Mouse (Mus musculus) MEL (cell line): ENCODE data around the gene Parm1. TPM values are rescaled to one million over a fixed set of nuclear protein-coding genes. Genes with fewer than 3 reads are reported as not detected.

Experiments
- DNase-seq: peaks from one replicate; pipeline ENCODE4 v3.0.0; 2011; ENCODE audit warnings: low read depth, low spot score
- H3K27ac ChIP-seq: 2 replicates; pipeline ENCODE4 v1.5.1; 2012; ENCODE audit warnings: low read depth, mild to moderate bottlenecking, control low read depth, low read length, moderate library complexity; ENCODE audit not compliant: control insufficient read depth
- H3K27me3 ChIP-seq, 2 experiments: fragments of 150-350 bp in 1 of 2; sonication (generic) in 1 of 2; 2 replicates each; pipeline ENCODE4 v1.6.1; 2012; ENCODE audit warnings: low read length in 2 of 2, mild to moderate bottlenecking in 2 of 2, improper control_type of control experiment in 1 of 2, moderate library complexity in 1 of 2; ENCODE audit not compliant: insufficient read depth in 2 of 2, control insufficient read depth in 1 of 2
- H3K36me3 ChIP-seq, 2 experiments: 2 replicates each; pipeline ENCODE4 v1.6.1; 2012 to 2014; ENCODE audit warnings: low read length in 2 of 2, improper control_type of control experiment in 1 of 2, inconsistent platforms in 1 of 2, mild to moderate bottlenecking in 1 of 2; ENCODE audit not compliant: insufficient read depth in 2 of 2, control insufficient read depth in 1 of 2
- H3K4me1 ChIP-seq, 2 experiments: fragments of 150-350 bp in 1 of 2; sonication (generic) in 1 of 2; 2 replicates each; pipeline ENCODE4 v1.6.1; 2012; ENCODE audit warnings: low read length in 2 of 2, improper control_type of control experiment in 1 of 2, mild to moderate bottlenecking in 1 of 2; ENCODE audit not compliant: insufficient read depth in 2 of 2, control insufficient read depth in 1 of 2
- H3K4me3 ChIP-seq, 2 experiments: fragments of 150-350 bp in 1 of 2; sonication (generic) in 1 of 2; 2 replicates each; pipeline ENCODE4 v1.5.1; 2012; ENCODE audit warnings: low read depth in 2 of 2, low read length in 2 of 2, mild to moderate bottlenecking in 2 of 2, moderate library complexity in 2 of 2, control low read depth in 1 of 2, improper control_type of control experiment in 1 of 2; ENCODE audit not compliant: control insufficient read depth in 1 of 2, insufficient read depth in 1 of 2
- H3K79me2 ChIP-seq: 2 replicates; pipeline ENCODE4 v1.6.1; 2012; ENCODE audit warnings: mild to moderate bottlenecking, low read length, moderate library complexity; ENCODE audit not compliant: control insufficient read depth, poor library complexity, insufficient read depth
- H3K9ac ChIP-seq: 2 replicates; pipeline ENCODE4 v1.6.1; 2012; ENCODE audit warnings: low read depth, mild to moderate bottlenecking, control low read depth, low read length, moderate library complexity; ENCODE audit not compliant: control insufficient read depth, poor library complexity, severe bottlenecking
- H3K9me3 ChIP-seq: fragments of 150-350 bp; sonication (generic); replicated peaks from 2 replicates; pipeline ENCODE4 v1.6.1; 2012; ENCODE audit warnings: mild to moderate bottlenecking, low read length, improper control_type of control experiment, moderate library complexity; ENCODE audit not compliant: insufficient read depth
- BHLHE40 ChIP-seq: IDR thresholded peaks from 2 replicates; pipeline ENCODE4 v1.6.1; 2012; ENCODE audit warnings: low read depth, mild to moderate bottlenecking, inconsistent platforms, low read length, improper control_type of control experiment, borderline replicate concordance
- CHD2 ChIP-seq: IDR thresholded peaks from 2 replicates; pipeline ENCODE4 v1.6.1; 2011; ENCODE audit warnings: low read length, improper control_type of control experiment
- E2F4 ChIP-seq: IDR thresholded peaks from 2 replicates; pipeline ENCODE4 v1.6.1; 2011; ENCODE audit warnings: low read depth, low read length, improper control_type of control experiment, borderline replicate concordance
- EP300 ChIP-seq, 2 experiments: IDR thresholded peaks; 2 replicates each; pipeline ENCODE4 v1.6.1; 2011; ENCODE audit warnings: improper control_type of control experiment in 2 of 2, low read length in 2 of 2, low read depth in 1 of 2, mild to moderate bottlenecking in 1 of 2
- HCFC1 ChIP-seq: IDR thresholded peaks from 2 replicates; pipeline ENCODE4 v1.6.1; 2012; ENCODE audit warnings: low read depth, mild to moderate bottlenecking, inconsistent platforms, low read length, improper control_type of control experiment, moderate library complexity
- KAT2A ChIP-seq: conservative IDR thresholded peaks from 2 replicates; pipeline ENCODE4 v1.6.1; 2012; ENCODE audit warnings: low read depth, low read length, improper control_type of control experiment, inconsistent platforms
- MAFK ChIP-seq: IDR thresholded peaks from 2 replicates; pipeline ENCODE4 v1.6.1; 2011; ENCODE audit warnings: low read depth, mild to moderate bottlenecking, low read length, improper control_type of control experiment, borderline replicate concordance
- MAX ChIP-seq: IDR thresholded peaks from 2 replicates; pipeline ENCODE4 v1.6.1; 2011; ENCODE audit warnings: low read length, improper control_type of control experiment
- NELFE ChIP-seq: IDR thresholded peaks from 2 replicates; pipeline ENCODE4 v1.6.1; 2011; ENCODE audit warnings: low read depth, low read length, improper control_type of control experiment
- NRF1 ChIP-seq: IDR thresholded peaks from 2 replicates; pipeline ENCODE4 v1.6.1; 2014; ENCODE audit warnings: low read depth, mild to moderate bottlenecking, inconsistent platforms, low read length, improper control_type of control experiment, moderate library complexity; ENCODE audit not compliant: poor library complexity, insufficient read depth, severe bottlenecking
- POLR2A ChIP-seq, 2 experiments: IDR thresholded peaks; 2 replicates each; pipeline ENCODE4 v1.6.1; 2011 to 2012; ENCODE audit warnings: low read length in 2 of 2, mild to moderate bottlenecking in 2 of 2, control low read depth in 1 of 2, improper control_type of control experiment in 1 of 2, low read depth in 1 of 2, moderate library complexity in 1 of 2; ENCODE audit not compliant: control insufficient read depth in 1 of 2, insufficient read depth in 1 of 2, poor library complexity in 1 of 2
- POLR2AphosphoS2 ChIP-seq: IDR thresholded peaks from 2 replicates; pipeline ENCODE4 v1.6.1; 2011; ENCODE audit warnings: low read length, improper control_type of control experiment
- RAD21 ChIP-seq: IDR thresholded peaks from 2 replicates; pipeline ENCODE4 v1.6.1; 2011; ENCODE audit warnings: mild to moderate bottlenecking, low read depth, low read length, improper control_type of control experiment
- RCOR1 ChIP-seq: IDR thresholded peaks from 2 replicates; pipeline ENCODE4 v1.6.1; 2012; ENCODE audit warnings: low read depth, mild to moderate bottlenecking, inconsistent platforms, low read length, improper control_type of control experiment
- SIN3A ChIP-seq: IDR thresholded peaks from 2 replicates; pipeline ENCODE4 v1.6.1; 2012; ENCODE audit warnings: low read length, improper control_type of control experiment, inconsistent platforms
- SMC3 ChIP-seq: IDR thresholded peaks from 2 replicates; pipeline ENCODE4 v1.6.1; 2011; ENCODE audit warnings: low read depth, low read length, improper control_type of control experiment
- UBTF ChIP-seq: IDR thresholded peaks from 2 replicates; pipeline ENCODE4 v1.6.1; 2012; ENCODE audit warnings: low read depth, mild to moderate bottlenecking, inconsistent platforms, low read length, improper control_type of control experiment, moderate library complexity, borderline replicate concordance; ENCODE audit not compliant: insufficient read depth
- USF1 ChIP-seq: IDR thresholded peaks from 2 replicates; pipeline ENCODE4 v1.6.1; 2014; ENCODE audit warnings: low read depth, mild to moderate bottlenecking, inconsistent platforms, low read length, improper control_type of control experiment, moderate library complexity
- USF2 ChIP-seq, 2 experiments: IDR thresholded peaks; 2 replicates each; pipeline ENCODE4 v1.6.1; 2011 to 2012; ENCODE audit warnings: improper control_type of control experiment in 2 of 2, low read length in 2 of 2, borderline replicate concordance in 1 of 2, inconsistent platforms in 1 of 2, low read depth in 1 of 2, mild to moderate bottlenecking in 1 of 2; ENCODE audit not compliant: insufficient read depth in 1 of 2
- ZKSCAN1 ChIP-seq: IDR thresholded peaks from 2 replicates; pipeline ENCODE4 v1.6.1; 2012; ENCODE audit warnings: low read depth, mild to moderate bottlenecking, inconsistent platforms, low read length, improper control_type of control experiment, moderate library complexity
- ZMIZ1 ChIP-seq: IDR thresholded peaks from 2 replicates; pipeline ENCODE4 v1.6.1; 2012; ENCODE audit warnings: low read depth, mild to moderate bottlenecking, inconsistent platforms, low read length, improper control_type of control experiment, moderate library complexity
- ZNF384 ChIP-seq: IDR thresholded peaks from 2 replicates; pipeline ENCODE4 v1.6.1; 2012; ENCODE audit warnings: low read depth, mild to moderate bottlenecking, inconsistent platforms, low read length, improper control_type of control experiment
- polyA plus RNA-seq, 2 experiments: library from polyadenylated mRNA; stranded (reverse) in 1 of 2; unstranded in 1 of 2; fragments of >175 nt in 1 of 2; fragments of >200 nt in 1 of 2; gene quantifications; 2 replicates each; pipeline versions ENCODE4 v1.2.1 to v1.2.4; 2012; ENCODE audit warnings: low replicate concordance in 2 of 2, low read depth in 1 of 2; ENCODE audit not compliant: insufficient read length in 2 of 2, insufficient read depth in 1 of 2, missing spikeins in 1 of 2
- total RNA-seq: library from RNA; depleted of rRNA; stranded (reverse); fragments of 300-350 nt; gene quantifications from 2 replicates; pipeline ENCODE4 v1.2.3, GENCODE M21; 2012

Parm1 gene
- total and polyA plus RNA-seq, 3 experiments: 19.1 to 76.1 (median 41.0) TPM

DNA sequence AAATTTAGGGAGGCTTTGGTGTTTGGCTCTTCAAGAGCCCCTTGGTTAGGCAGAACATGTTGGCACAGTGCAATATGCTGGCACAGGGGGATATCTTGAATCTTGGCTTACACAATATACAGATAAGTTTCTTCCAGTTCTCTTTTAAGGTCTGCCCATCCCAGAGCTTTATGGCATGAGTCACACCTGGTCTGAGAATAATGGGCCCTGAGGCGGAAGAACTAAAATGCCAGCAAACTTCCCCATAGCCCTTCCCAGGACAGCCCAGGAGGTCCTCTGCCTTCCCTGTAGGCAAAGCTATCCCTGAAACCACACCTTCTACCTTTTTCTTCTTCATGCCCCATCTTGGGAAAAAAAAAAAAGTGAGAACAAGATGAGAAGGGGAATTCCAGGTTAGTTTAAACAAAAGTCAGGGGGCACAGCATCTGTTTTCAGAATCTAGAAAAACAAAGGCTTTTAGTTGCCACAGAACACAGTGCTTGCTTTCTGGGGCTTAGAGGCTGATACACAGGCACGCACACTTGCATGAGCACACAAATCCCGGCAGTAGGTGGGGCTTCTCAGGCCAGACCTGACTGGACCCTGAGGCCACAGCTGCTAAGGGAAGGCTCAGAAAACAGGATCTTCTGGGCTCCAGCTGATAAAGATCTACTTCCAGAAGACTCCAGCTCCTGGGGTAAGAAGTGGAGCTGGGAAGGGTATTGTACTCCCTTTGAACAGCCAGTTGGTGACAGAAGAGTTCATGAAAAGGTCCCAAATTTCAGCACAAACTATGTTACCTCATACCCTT is 92.3 kb downstream of the Parm1 start:
- no peaks in the 10 kb centered on the region for H3K27me3 ChIP-seq
- no peak for TF ChIP-seq NELFE
- no peak for TF ChIP-seq POLR2AphosphoS2
- no peak for TF ChIP-seq SMC3
- TF ChIP-seq MAFK: no peak
- no peak for TF ChIP-seq ZMIZ1
- no peak for TF ChIP-seq RAD21
- no peak for TF ChIP-seq USF2 (IDR thresholded peaks at IDR 0.05; ENCODE audit: borderline replicate concordance in 1 of 2, insufficient read depth in 1 of 2, low read depth in 1 of 2, low read length in 2 of 2)
- TF ChIP-seq KAT2A: no peak
- TF ChIP-seq CHD2: no peak
- no peak for TF ChIP-seq ZNF384
- TF ChIP-seq POLR2A (IDR thresholded peaks at IDR 0.05; ENCODE audit: control insufficient read depth in 1 of 2, insufficient read depth in 1 of 2, low read depth in 1 of 2, low read length in 2 of 2, poor library complexity in 1 of 2): no peak
- TF ChIP-seq EP300 (IDR thresholded peaks at IDR 0.05; ENCODE audit: low read depth in 1 of 2, low read length in 2 of 2): no peak; a peak in 1 of 4 replicates
- TF ChIP-seq UBTF: no peak
- TF ChIP-seq MAX: no peak
- TF ChIP-seq USF1: no peak
- TF ChIP-seq NRF1: no peak
- peak; percentile 26 for DNase-seq
- no peak overlapping the region for H3K27ac ChIP-seq
- H3K36me3 ChIP-seq: peaks cover 0 to 24% of the 10 kb centered on the region in 2 experiments; a peak in 3 of 4 replicates
- no peak overlapping the region for H3K9ac ChIP-seq
- no peaks in the 10 kb centered on the region for H3K79me2 ChIP-seq
- peaks cover 0 to 3% of the 10 kb centered on the region in 2 experiments for H3K4me1 ChIP-seq
- no peak overlapping the region for H3K4me3 ChIP-seq
- no peaks in the 10 kb centered on the region for H3K9me3 ChIP-seq

DNA sequence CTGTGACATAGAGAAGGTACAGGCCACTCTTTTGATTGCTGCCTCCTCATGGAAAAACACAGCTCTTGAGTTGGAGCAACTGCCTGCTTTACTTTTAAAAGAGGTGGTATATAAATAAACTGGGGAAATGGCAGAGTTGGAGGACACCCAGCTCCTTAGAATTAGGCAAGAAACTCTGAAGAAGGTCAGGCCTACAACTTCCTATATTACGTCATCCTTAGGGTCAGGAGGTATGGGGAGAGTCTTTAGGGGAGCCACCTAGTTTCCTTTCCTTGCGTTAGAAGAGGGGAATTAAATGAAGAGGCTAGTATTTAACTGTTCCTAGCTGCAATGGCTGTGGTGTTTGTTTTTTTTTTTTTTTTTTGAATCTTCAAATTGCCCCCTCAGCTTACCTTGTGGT is 93.1 kb downstream of the Parm1 start:
- Histone ChIP-seq H3K27me3 (no peaks in the 10 kb centered on the region), H3K4me3 (no peak overlapping the region), H3K4me1 (peaks cover 0 to 6% of the 10 kb centered on the region in 2 experiments), H3K79me2 (no peaks in the 10 kb centered on the region), H3K9ac (no peak overlapping the region), H3K27ac (no peak overlapping the region; the same call in 1 of the 2 replicates), H3K36me3 (peaks cover 0 to 28% of the 10 kb centered on the region in 2 experiments; a peak in 3 of 4 replicates), H3K9me3 (no peaks in the 10 kb centered on the region)
- DNase-seq: no peak
- TF ChIP-seq RCOR1 (no peak), SMC3 (no peak), E2F4 (no peak), RAD21 (no peak), BHLHE40 (no peak), SIN3A (no peak), ZMIZ1 (no peak), HCFC1 (no peak), ZKSCAN1 (no peak), KAT2A (no peak), CHD2 (no peak)
